Mouse (Mus musculus): ENCODE measurements at regions not wholly inside any gene's neighbourhood (a gene's known extent, or its start where the extent isn't known, plus 50 kb on each side); places are given as distances from the start of the nearest gene placed in this dataset.
A peak's percentile ranks its signal among the peaks of the same experiment; 100 is the strongest.

GRCm38 (mm10) chr13:101061233-101062144, 228.3 kb upstream of the Slc30a5 start:
- DNase-seq (ENCODE audit: low spot score in 2 of 2) = no peak
- no peak overlapping the region for H3K4me3 ChIP-seq
- no peak overlapping the region for H3K27ac ChIP-seq
- no peak for TF ChIP-seq CTCF (conservative IDR thresholded peaks at IDR 0.05)

DNA sequence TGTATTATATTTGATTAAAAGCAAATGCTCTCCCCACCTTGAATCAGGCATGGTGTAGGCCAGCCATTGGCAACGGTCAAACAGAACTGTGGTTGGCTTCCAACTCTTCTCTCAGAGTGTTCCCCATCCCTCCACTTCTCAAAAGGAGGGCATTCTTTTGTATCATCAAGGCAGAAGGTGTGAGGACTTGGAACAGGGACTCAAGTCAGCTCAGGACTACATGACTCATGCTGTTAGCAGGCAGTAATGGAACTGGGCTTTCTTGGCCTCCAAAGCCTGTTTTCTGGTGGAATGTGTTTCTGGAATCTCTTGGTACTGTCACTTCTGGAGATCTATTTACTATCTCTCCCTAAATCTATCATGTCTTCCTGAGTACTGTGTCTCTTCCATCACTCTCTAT, 216.3 kb upstream of the Slc30a5 start:
- DNase-seq (ENCODE audit: low spot score in 2 of 2) = no peak
- TF ChIP-seq CTCF (conservative IDR thresholded peaks at IDR 0.05) = no peak
- H3K27ac ChIP-seq = no peak overlapping the region
- no peak overlapping the region for H3K4me3 ChIP-seq

GRCm38 (mm10) chr13:101032594-101032993, 199.4 kb upstream of the Slc30a5 start:
- no peak for DNase-seq (ENCODE audit: low spot score in 2 of 2)
- no peak overlapping the region for H3K27ac ChIP-seq
- H3K4me3 ChIP-seq = no peak overlapping the region
- TF ChIP-seq CTCF (conservative IDR thresholded peaks at IDR 0.05) = no peak

DNA sequence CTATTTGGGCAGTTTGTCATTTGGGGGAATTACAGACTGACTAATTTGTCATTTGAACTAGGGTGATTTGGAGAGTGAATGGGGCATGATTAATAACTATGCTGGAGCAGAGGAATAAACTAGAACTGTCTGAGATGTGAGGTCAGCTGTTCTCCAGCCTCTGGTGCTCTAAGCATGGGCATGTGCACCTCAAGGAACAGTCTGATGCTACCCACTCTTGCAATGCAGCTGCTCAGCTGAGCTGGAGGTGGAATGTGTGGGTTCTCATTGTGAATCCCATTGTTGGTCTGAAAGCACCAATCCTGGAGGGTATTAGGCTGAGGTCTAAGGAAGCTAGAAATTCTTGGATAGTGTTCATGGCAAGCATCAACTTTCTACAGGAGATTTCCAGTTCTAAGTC, 192.8 kb upstream of the Slc30a5 start:
- DNase-seq (ENCODE audit: low spot score in 2 of 2) = no peak
- Histone ChIP-seq H3K27ac (no peak overlapping the region; the same call in 1 of the 2 replicates), H3K4me3 (no peak overlapping the region)
- TF ChIP-seq CTCF (conservative IDR thresholded peaks at IDR 0.05) = no peak

DNA sequence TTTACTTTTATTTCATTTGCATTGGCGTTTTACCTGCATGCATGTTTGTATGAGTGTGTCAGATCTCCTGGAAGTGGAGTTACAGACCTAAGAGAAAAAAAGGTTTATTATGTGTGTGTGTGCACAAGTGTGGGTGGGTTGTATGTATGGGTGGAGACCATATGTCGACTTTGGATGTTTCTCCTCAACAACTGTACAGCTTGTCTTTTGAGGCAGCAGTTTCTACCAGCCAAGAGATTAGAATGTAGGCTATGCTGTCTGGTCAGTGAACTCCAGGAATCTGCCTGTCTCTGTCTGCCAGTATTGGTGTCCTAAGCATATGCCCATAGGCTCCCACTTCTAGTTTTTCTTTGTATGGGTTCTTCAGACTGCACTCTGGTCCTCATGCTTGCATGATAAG, 192.3 kb upstream of the Slc30a5 start:
- H3K4me3 ChIP-seq = no peak overlapping the region
- H3K27ac ChIP-seq = peak overlapping the region; percentile 5; the same call in 1 of the 2 replicates
- DNase-seq (ENCODE audit: low spot score in 2 of 2) = no peak
- no peak for TF ChIP-seq CTCF (conservative IDR thresholded peaks at IDR 0.05)

- no peak for TF ChIP-seq CTCF (conservative IDR thresholded peaks at IDR 0.05)
- Histone ChIP-seq H3K27ac (no peak overlapping the region), H3K4me3 (no peak overlapping the region)
- peak; percentile 17 to 39 for DNase-seq (ENCODE audit: low spot score in 2 of 2)
Observed at GRCm38 (mm10) chr13:101024971-101025370, 191.7 kb upstream of the Slc30a5 start.

GRCm38 (mm10) chr13:101019272-101019676, 186.0 kb upstream of the Slc30a5 start:
- TF ChIP-seq CTCF (conservative IDR thresholded peaks at IDR 0.05) = no peak
- DNase-seq (ENCODE audit: low spot score in 2 of 2) = peak in 1 of 2 experiments; percentile 1
- no peak overlapping the region for H3K4me3 ChIP-seq
- H3K27ac ChIP-seq = no peak overlapping the region

- DNase-seq (ENCODE audit: low spot score in 2 of 2) = no peak
- H3K4me3 ChIP-seq = no peak overlapping the region
- H3K27ac ChIP-seq = no peak overlapping the region
- no peak for TF ChIP-seq CTCF (conservative IDR thresholded peaks at IDR 0.05)
Observed at GRCm38 (mm10) chr13:101017041-101017440, 183.8 kb upstream of the Slc30a5 start.

- no peak for DNase-seq (ENCODE audit: low spot score in 2 of 2)
- TF ChIP-seq CTCF (conservative IDR thresholded peaks at IDR 0.05) = no peak
- Histone ChIP-seq H3K27ac (no peak overlapping the region), H3K4me3 (no peak overlapping the region)
Observed at GRCm38 (mm10) chr13:101016181-101016580, 183.0 kb upstream of the Slc30a5 start.

DNA sequence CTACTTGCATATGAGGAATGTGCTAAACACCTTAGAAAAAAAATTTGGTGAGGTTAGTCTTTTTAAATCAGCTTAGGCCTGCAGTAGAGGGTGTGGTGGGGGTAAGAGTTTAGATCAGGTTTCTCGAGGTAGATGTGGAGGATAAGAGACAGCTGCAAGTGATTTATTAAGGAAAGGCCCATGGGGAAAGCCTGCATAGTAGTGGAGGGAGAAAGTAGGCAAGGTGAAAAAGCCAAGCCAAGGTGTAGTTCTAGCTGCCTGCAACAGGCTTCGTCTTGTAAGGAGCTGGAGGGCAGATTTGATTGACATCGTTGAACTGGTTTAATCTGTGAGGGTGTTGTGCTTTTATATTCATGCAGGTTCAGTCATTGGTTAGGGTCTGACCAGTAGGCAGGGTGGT, 182.2 kb upstream of the Slc30a5 start:
- no peak for DNase-seq (ENCODE audit: low spot score in 2 of 2)
- Histone ChIP-seq H3K27ac (no peak overlapping the region), H3K4me3 (no peak overlapping the region)
- TF ChIP-seq CTCF (conservative IDR thresholded peaks at IDR 0.05) = no peak

DNA sequence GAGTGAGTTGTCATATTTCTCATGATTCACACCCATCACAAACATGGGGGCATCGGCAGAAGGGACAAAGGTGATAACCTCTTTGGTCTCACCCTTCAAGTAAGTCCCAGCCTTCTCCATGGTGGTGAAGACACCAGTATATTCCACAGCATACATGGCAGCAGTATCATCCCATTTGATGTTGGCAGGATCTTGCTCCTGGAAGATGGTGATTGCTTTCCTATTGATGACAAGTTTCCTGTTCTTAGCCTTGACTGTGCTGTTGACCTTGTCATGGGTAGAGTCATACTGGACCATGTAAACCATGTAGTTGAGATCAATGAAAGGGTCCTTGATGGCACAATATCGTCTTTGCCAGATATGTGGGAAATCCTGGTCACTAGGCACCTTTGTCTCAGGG, 180.4 kb upstream of the Slc30a5 start:
- TF ChIP-seq CTCF (conservative IDR thresholded peaks at IDR 0.05) = no peak
- DNase-seq (ENCODE audit: low spot score in 2 of 2) = no peak
- H3K27ac ChIP-seq = no peak overlapping the region
- no peak overlapping the region for H3K4me3 ChIP-seq

GRCm38 (mm10) chr13:100990646-100991045, 157.4 kb upstream of the Slc30a5 start:
- DNase-seq (ENCODE audit: low spot score in 2 of 2) = no peak
- Histone ChIP-seq H3K27ac (no peak overlapping the region), H3K4me3 (no peak overlapping the region)
- no peak for TF ChIP-seq CTCF (conservative IDR thresholded peaks at IDR 0.05)

- Histone ChIP-seq H3K4me3 (no peak overlapping the region), H3K27ac (no peak overlapping the region)
- no peak for DNase-seq (ENCODE audit: low spot score in 2 of 2)
- no peak for TF ChIP-seq CTCF (conservative IDR thresholded peaks at IDR 0.05)
Observed at GRCm38 (mm10) chr13:100988671-100989531, 155.7 kb upstream of the Slc30a5 start.
